Comparison of ENCODE assay signal across 11 mouse cellular contexts in the genomic region with DNA sequence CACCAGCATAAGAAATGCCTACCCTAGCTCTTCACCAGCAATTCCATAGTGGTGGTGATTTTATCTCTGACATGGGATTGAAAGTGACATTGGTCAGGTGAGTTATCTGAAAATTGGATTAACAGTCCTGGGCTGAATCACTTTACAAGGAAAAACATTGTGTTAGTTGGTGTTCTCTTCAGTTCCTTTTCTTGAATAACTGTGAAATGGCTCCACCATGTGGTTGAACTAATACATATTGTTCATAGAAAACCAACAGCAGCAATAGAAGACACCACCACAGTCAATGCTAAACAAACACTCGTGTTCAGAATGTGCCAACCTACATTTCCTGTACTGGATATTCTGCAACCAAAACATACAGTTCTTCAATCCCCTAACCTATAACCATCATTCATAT.
DNase-seq lines count a peak whose midpoint lies in the region; ATAC-seq and TF ChIP-seq lines count a peak whose summit lies in the region.
"Had no signal": no experiment of that assay in that cellular context is flagged by ENCODE, and none has a peak within 500 bp of the region (broad histone marks: within the 10 kb centered on the region; RNA-seq: fewer than 3 reads in every experiment).

No protein-coding gene starts in this region.

- TF ChIP-seq POLR2A in kidney, adult 2 months (IDR thresholded peaks at IDR 0.05; ENCODE audit: low read depth, low read length): no peak
- no peak for TF ChIP-seq POLR2A in MEL (IDR thresholded peaks at IDR 0.05; ENCODE audit: control insufficient read depth in 1 of 2, insufficient read depth in 1 of 2, low read depth in 1 of 2, low read length in 2 of 2, poor library complexity in 1 of 2)

- 0 out of 2 replicates have a peak, but pooled peaks have one; percentile 17 for TF ChIP-seq CTCF in kidney, adult 2 months (conservative IDR thresholded peaks at IDR 0.05; ENCODE audit: insufficient read depth, insufficient read length, low read depth, low read length)
- peak; percentile 14 to 84 (median 20); a peak in 3 of 6 replicates for TF ChIP-seq CTCF in MEL (IDR thresholded peaks at IDR 0.05 in 2 of 3, conservative IDR thresholded peaks at IDR 0.05 in 1 of 3; ENCODE audit: control insufficient read depth in 1 of 3, insufficient read depth in 1 of 3, low read depth in 2 of 3, low read length in 3 of 3, poor library complexity in 1 of 3, severe bottlenecking in 1 of 3)

- peak; percentile 58; the same call in 1 of the 2 replicates for ATAC-seq in forebrain, embryonic 16.5 days
- ATAC-seq in granulocyte monocyte progenitor cell, adult 5-6 weeks (replicated peaks; ENCODE audit: poor library complexity, severe bottlenecking): no peak
- ATAC-seq in kidney, embryonic 15.5 days (replicated peaks; ENCODE audit: low FRiP score): no peak

- peak; percentile 35 for DNase-seq in kidney, adult 2 months
- no peak for DNase-seq in kidney, postnatal 4 days
- DNase-seq in 416B (ENCODE audit: low read depth) (peak; percentile 54), MEL (ENCODE audit: low read depth, low spot score) (peak; percentile 73)
- DNase-seq in adrenal gland, postnatal 25 days: no peak
- DNase-seq: cerebellum, adult 11-12 months; kidney, postnatal 14 days; thymus, postnatal 25 days had no signal

- TF ChIP-seq RAD21 in MEL (IDR thresholded peaks at IDR 0.05; ENCODE audit: low read depth, low read length): peak; percentile 90

- no peaks in the 10 kb centered on the region for H3K4me1 ChIP-seq in kidney, adult 2 months (ENCODE audit: control insufficient read depth, insufficient read depth, low read length)
- peaks cover 0 to 3% of the 10 kb centered on the region in 2 experiments; a peak in 1 of 4 replicates for H3K4me1 ChIP-seq in MEL (ENCODE audit: control insufficient read depth in 1 of 2, insufficient read depth in 2 of 2, low read length in 2 of 2)
- H3K4me1 ChIP-seq in forebrain, embryonic 16.5 days (replicated peaks; ENCODE audit: control insufficient read depth, insufficient read depth, low read length): no peaks in the 10 kb centered on the region
- H3K4me1 ChIP-seq in kidney, embryonic 15.5 days: no peaks in the 10 kb centered on the region

- H3K4me3 ChIP-seq in kidney, adult 2 months (ENCODE audit: insufficient read depth, low read depth, low read length): no peak overlapping the region
- H3K4me3 ChIP-seq in MEL (ENCODE audit: control insufficient read depth in 1 of 2, insufficient read depth in 1 of 2, low read depth in 2 of 2, low read length in 2 of 2): no peak overlapping the region
- no peak overlapping the region for H3K4me3 ChIP-seq in forebrain, embryonic 16.5 days (replicated peaks; ENCODE audit: low read length)
- no peak overlapping the region for H3K4me3 ChIP-seq in kidney, embryonic 15.5 days (replicated peaks)

- no peaks in the 10 kb centered on the region for H3K79me2 ChIP-seq in MEL (ENCODE audit: control insufficient read depth, insufficient read depth, low read length, poor library complexity)

- H3K9me3 ChIP-seq in MEL (replicated peaks; ENCODE audit: insufficient read depth, low read length): no peaks in the 10 kb centered on the region
- no peaks in the 10 kb centered on the region for H3K9me3 ChIP-seq in forebrain, embryonic 16.5 days (ENCODE audit: control insufficient read depth, low read length)
- no peaks in the 10 kb centered on the region for H3K9me3 ChIP-seq in kidney, embryonic 15.5 days (replicated peaks)

- no peak overlapping the region for H3K4me2 ChIP-seq in forebrain, embryonic 16.5 days (ENCODE audit: low read length)
- no peak overlapping the region for H3K4me2 ChIP-seq in kidney, embryonic 15.5 days

- 15% methylated on average over 1 of the region's 1 CpGs for WGBS in kidney, adult 2 months
- 23% methylated on average over 1 of the region's 1 CpGs for WGBS in forebrain, embryonic 16.5 days
- 24% methylated on average over 1 of the region's 1 CpGs for WGBS in kidney, embryonic 15.5 days

- TF ChIP-seq EP300 in MEL (IDR thresholded peaks at IDR 0.05; ENCODE audit: low read depth in 1 of 2, low read length in 2 of 2): no peak

- H3K27me3 ChIP-seq in kidney, adult 2 months (replicated peaks; ENCODE audit: control insufficient read depth, insufficient read depth, low read length): no peaks in the 10 kb centered on the region
- H3K27me3 ChIP-seq in MEL (ENCODE audit: control insufficient read depth in 1 of 2, insufficient read depth in 2 of 2, low read length in 2 of 2): no peaks in the 10 kb centered on the region; a peak in 1 of 4 replicates
- no peaks in the 10 kb centered on the region for H3K27me3 ChIP-seq in forebrain, embryonic 16.5 days (replicated peaks; ENCODE audit: control insufficient read depth, insufficient read depth, low read length)
- no peaks in the 10 kb centered on the region for H3K27me3 ChIP-seq in kidney, embryonic 15.5 days

- H3K36me3 ChIP-seq in kidney, adult 2 months (ENCODE audit: control insufficient read depth, insufficient read depth, low read length): no peaks in the 10 kb centered on the region
- H3K36me3 ChIP-seq in MEL (ENCODE audit: control insufficient read depth in 1 of 2, insufficient read depth in 2 of 2, low read length in 2 of 2): peaks cover 0 to 5% of the 10 kb centered on the region in 2 experiments; a peak in 2 of 4 replicates
- no peaks in the 10 kb centered on the region for H3K36me3 ChIP-seq in forebrain, embryonic 16.5 days (ENCODE audit: control insufficient read depth, insufficient read depth)
- H3K36me3 ChIP-seq in kidney, embryonic 15.5 days: no peaks in the 10 kb centered on the region

- H3K27ac ChIP-seq in kidney, adult 2 months (ENCODE audit: insufficient read depth, low read depth, low read length): no peak overlapping the region
- H3K27ac ChIP-seq in MEL (ENCODE audit: control insufficient read depth, low read depth, low read length): no peak overlapping the region
- H3K27ac ChIP-seq in forebrain, embryonic 16.5 days (ENCODE audit: low read length): no peak overlapping the region
- no peak overlapping the region for H3K27ac ChIP-seq in kidney, embryonic 15.5 days

- no peak overlapping the region for H3K9ac ChIP-seq in MEL (ENCODE audit: control insufficient read depth, low read depth, low read length, poor library complexity, severe bottlenecking)
- no peak overlapping the region for H3K9ac ChIP-seq in forebrain, embryonic 16.5 days (replicated peaks; ENCODE audit: low read depth, low read length)
- no peak overlapping the region for H3K9ac ChIP-seq in kidney, embryonic 15.5 days

TF ChIP-seq in MEL, 35 proteins besides CTCF, POLR2A, EP300 and RAD21:
- TF ChIP-seq ZC3H11A (IDR thresholded peaks at IDR 0.05; ENCODE audit: low read depth, low read length): peak; percentile 85
- TF ChIP-seq TBP (IDR thresholded peaks at IDR 0.05; ENCODE audit: low read depth, low read length): no peak
- peak; percentile 89 for TF ChIP-seq SMC3 (IDR thresholded peaks at IDR 0.05; ENCODE audit: low read depth, low read length)

Comparison
In these comparisons a context has a peak if more than half of its experiments do, and no peak if none do; other contexts are left out.
1. DNase-seq: peak in kidney, adult 2 months (single experiment), 416B (single experiment) and MEL (single experiment); none in kidney, postnatal 4 days (0 of 2) and adrenal gland, postnatal 25 days (single experiment).